Mouse (Mus musculus) forebrain, postnatal 0 days (tissue): Measurements from ENCODE around the gene Hs6st1. TPM values are rescaled to one million over a fixed set of nuclear protein-coding genes. Genes with fewer than 3 reads are reported as not detected.

ENCODE experiments used
- ATAC-seq: fragments of 200-750 bp; cut with Nextera tagmentation; 2 replicates; pipeline ENCODE4 v1.8.0; 2017; ENCODE audit warnings: mild to moderate bottlenecking, moderate library complexity
- DNase-seq: peaks from one replicate; pipeline ENCODE4 v3.0.0-alpha.2; 2015
- H3K27ac ChIP-seq: fragments of 300-500 bp; sonication (generic); 2 replicates; pipeline ENCODE4 v1.5.1; 2014; ENCODE audit warnings: low read depth, mild to moderate bottlenecking, antibody characterized with exemption, low read length, moderate library complexity, mixed read lengths
- H3K27me3 ChIP-seq: fragments of 300-500 bp; sonication (generic); 2 replicates; pipeline ENCODE4 v1.6.1; 2014; ENCODE audit warnings: mild to moderate bottlenecking, low read length, mixed read lengths; ENCODE audit not compliant: insufficient read depth
- H3K36me3 ChIP-seq: fragments of 300-500 bp; sonication (generic); 2 replicates; pipeline ENCODE4 v1.6.1; 2014; ENCODE audit warnings: mild to moderate bottlenecking, moderate library complexity; ENCODE audit not compliant: insufficient read depth
- H3K4me1 ChIP-seq: fragments of 300-500 bp; sonication (generic); 2 replicates; pipeline ENCODE4 v1.6.1; 2014; ENCODE audit warnings: antibody characterized with exemption; ENCODE audit not compliant: insufficient read depth
- H3K4me2 ChIP-seq: fragments of 300-500 bp; sonication (generic); 2 replicates; pipeline ENCODE4 v1.6.1; 2014; ENCODE audit warnings: low read depth, mild to moderate bottlenecking, moderate library complexity
- H3K4me3 ChIP-seq: fragments of 300-500 bp; sonication (generic); 2 replicates; pipeline ENCODE4 v1.5.1; 2014; ENCODE audit warnings: low read depth, low read length, mixed read lengths
- H3K9ac ChIP-seq: fragments of 300-500 bp; sonication (generic); 2 replicates; pipeline ENCODE4 v1.6.1; 2014; ENCODE audit warnings: mild to moderate bottlenecking
- H3K9me3 ChIP-seq: fragments of 300-500 bp; sonication (generic); 2 replicates; pipeline ENCODE4 v1.6.1; 2016; ENCODE audit warnings: low read length
- CTCF ChIP-seq: sonication (generic); IDR thresholded peaks from 2 replicates; pipeline ENCODE4 v1.5.1; 2016; ENCODE audit warnings: antibody characterized with exemption, control low read depth, low read depth
- WGBS: fragments of 180-500 bp; shearing (Covaris S2); extraction: QIAGEN DNeasy Blood & Tissue Kit; methylation state at CpG from one replicate; pipeline ENCODE4 v1.1.7; 2014; 5-methylcytosine and 5-hydroxymethylcytosine counted together
- polyA plus RNA-seq: library from polyadenylated mRNA; unstranded; fragments of >200 nt; fragmentation: Nextera tagmentation; extraction: Ambion mirVana; gene quantifications from 2 replicates; pipeline ENCODE4 v1.2.1, GENCODE M21; 2015
- total RNA-seq: library from RNA; depleted of rRNA; stranded (reverse); fragments of >200 nt; gene quantifications from 2 replicates; pipeline ENCODE4 v1.2.3, GENCODE M21; 2014

Gene Hs6st1
- total and polyA plus RNA-seq, 2 experiments from 2014 or later = 16.6 to 61.1 TPM

DNA sequence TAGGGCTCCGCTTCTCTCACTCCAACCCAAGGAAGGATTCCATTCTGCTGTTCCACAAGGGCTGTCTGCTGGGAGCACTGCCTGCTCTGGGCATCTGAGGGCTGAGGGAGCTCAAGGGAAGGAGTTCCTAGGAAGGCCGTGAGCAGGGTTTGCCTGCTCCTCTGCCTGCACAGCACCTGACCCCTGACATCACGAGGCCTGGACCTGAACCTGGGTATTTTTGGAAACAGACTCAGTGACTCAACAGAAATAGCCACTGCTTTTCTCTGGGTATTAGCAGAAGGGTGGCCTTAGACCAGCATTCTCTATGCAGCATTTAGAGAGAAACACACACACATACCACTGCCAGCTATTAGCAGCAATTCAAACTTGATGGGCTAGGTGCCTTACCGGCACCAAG, 30.2 kb downstream of the Hs6st1 start:
- 95% methylated on average over 4 of the region's 4 CpGs for WGBS
- no peak for ATAC-seq
- H3K9ac ChIP-seq = no peak overlapping the region

DNA sequence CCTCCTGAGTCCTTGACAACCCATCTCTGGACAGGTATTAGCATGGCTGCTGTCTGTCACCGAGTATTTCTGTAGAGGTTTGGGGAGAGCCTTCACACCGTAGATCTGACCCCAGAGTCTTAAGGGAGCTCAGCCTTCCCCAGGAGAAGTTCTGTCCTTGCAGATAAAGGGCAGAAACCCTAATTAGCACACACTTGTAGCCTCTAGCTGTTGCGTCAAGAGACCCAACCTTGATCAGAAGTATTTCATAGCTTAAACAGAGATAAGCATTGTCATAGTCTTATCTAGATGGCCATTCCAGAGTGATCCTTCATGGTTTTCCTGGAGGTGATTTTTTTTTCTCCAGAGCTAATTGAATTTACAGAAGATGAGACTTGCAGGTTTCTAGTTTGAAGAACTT, 32.2 kb downstream of the Hs6st1 start:
- no peak for TF ChIP-seq CTCF

More for the DNA sequence above, 30.2 kb downstream of the Hs6st1 start:
- H3K27me3 ChIP-seq = no peaks in the 10 kb centered on the region
- H3K4me1 ChIP-seq = no peaks in the 10 kb centered on the region
- no peak overlapping the region for H3K4me2 ChIP-seq
- DNase-seq = no peak
- H3K9me3 ChIP-seq = no peaks in the 10 kb centered on the region
- TF ChIP-seq CTCF = no peak
- no peak overlapping the region for H3K4me3 ChIP-seq
- peaks cover 14% of the 10 kb centered on the region for H3K36me3 ChIP-seq
- H3K27ac ChIP-seq = no peak overlapping the region

DNA sequence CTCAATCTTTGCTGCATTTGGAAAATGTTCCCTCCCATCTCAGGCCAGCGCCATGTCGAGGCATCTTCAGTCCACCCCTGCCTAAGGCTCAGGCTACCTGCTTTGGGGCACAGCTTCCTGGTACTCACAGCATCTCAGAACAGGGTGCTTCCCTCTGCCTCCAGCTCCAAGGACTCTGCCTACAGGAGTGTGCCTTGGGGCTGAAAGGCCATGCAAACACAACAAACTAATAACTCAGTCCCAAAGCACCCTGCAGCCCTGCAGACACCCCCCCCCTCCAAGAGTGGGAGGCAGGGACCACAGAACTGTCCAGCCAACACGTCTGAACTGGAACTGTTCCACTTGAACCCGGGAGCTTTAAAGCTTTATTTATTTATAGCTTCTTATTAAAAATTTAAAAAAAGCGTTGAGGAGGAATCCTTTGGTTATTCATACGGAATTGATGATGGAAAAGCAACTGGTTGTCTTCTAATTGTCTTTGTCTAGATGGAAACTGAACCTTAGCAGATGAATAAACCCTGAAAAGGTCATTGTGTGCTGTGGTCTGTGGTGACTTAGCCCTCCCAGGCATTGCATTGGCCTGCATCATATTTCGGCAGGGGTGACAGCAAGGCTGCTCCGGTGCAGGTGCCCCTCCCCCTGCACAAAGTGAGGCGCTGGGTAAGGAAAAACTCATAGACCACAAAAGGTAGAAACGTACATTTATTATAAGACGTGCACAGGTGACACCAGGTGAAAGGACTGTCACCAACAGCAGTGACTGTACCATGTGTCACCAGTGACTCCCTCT, 37.9 kb downstream of the Hs6st1 start:
- WGBS = 94% methylated on average over 11 of the region's 11 CpGs
- no peak for TF ChIP-seq CTCF
- Histone ChIP-seq H3K27me3 (no peaks in the 10 kb centered on the region), H3K4me2 (no peak overlapping the region), H3K4me1 (no peaks in the 10 kb centered on the region), H3K9me3 (no peaks in the 10 kb centered on the region), H3K4me3 (no peak overlapping the region), H3K9ac (no peak overlapping the region), H3K36me3 (peaks cover 35% of the 10 kb centered on the region), H3K27ac (no peak overlapping the region)
- ATAC-seq = no peak
- DNase-seq = no peak

More for the DNA sequence above, 32.2 kb downstream of the Hs6st1 start:
- ATAC-seq (no peak), DNase-seq (no peak)
- Histone ChIP-seq H3K27ac (no peak overlapping the region), H3K27me3 (no peaks in the 10 kb centered on the region), H3K9ac (no peak overlapping the region), H3K4me1 (no peaks in the 10 kb centered on the region), H3K36me3 (peaks cover 26% of the 10 kb centered on the region), H3K4me2 (no peak overlapping the region), H3K9me3 (no peaks in the 10 kb centered on the region), H3K4me3 (no peak overlapping the region)
- WGBS = 93% methylated on average over 3 of the region's 3 CpGs

- H3K4me2 ChIP-seq = no peak overlapping the region
- 81% methylated on average over 4 of the region's 4 CpGs for WGBS
- DNase-seq (no peak), ATAC-seq (no peak)
- H3K9me3 ChIP-seq = no peaks in the 10 kb centered on the region
- no peak overlapping the region for H3K9ac ChIP-seq
- H3K27ac ChIP-seq = no peak overlapping the region
- H3K27me3 ChIP-seq = no peaks in the 10 kb centered on the region
- H3K4me3 ChIP-seq = no peak overlapping the region
- no peak for TF ChIP-seq CTCF
- peaks cover 15% of the 10 kb centered on the region for H3K36me3 ChIP-seq
- H3K4me1 ChIP-seq = no peaks in the 10 kb centered on the region
Observed at GRCm38 (mm10) chr1:36109987-36110386, 41.8 kb downstream of the Hs6st1 start.

- H3K27me3 ChIP-seq = no peaks in the 10 kb centered on the region
- H3K4me1 ChIP-seq = no peaks in the 10 kb centered on the region
- H3K4me2 ChIP-seq = no peak overlapping the region
- H3K36me3 ChIP-seq = no peaks in the 10 kb centered on the region
- TF ChIP-seq CTCF = no peak
- DNase-seq (no peak), ATAC-seq (no peak)
- H3K27ac ChIP-seq = no peak overlapping the region
- no peaks in the 10 kb centered on the region for H3K9me3 ChIP-seq
- 93% methylated on average over 3 of the region's 3 CpGs for WGBS
- H3K4me3 ChIP-seq = no peak overlapping the region
- no peak overlapping the region for H3K9ac ChIP-seq
Observed at GRCm38 (mm10) chr1:36112665-36113064, 44.5 kb downstream of the Hs6st1 start.

DNA sequence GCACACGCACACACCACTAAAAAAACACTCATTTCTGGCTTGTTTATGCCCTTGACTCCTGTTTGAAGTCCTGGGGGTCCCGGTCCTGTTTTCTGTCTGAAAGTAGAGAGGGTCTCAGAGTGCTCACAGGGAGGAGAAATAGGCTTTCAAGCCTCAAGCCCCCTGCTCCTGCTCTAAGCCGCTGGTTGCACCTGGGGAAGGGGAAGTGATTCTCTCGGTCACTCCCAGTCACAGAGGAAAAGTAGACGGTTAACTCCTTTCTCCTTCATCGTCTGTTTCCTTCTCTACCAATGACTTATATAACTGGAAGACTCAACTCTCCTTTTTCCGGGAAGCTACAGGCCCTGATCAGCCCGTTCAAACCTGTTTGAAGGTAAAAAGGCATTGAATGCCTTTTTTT, 45.5 kb downstream of the Hs6st1 start:
- H3K4me1 ChIP-seq = no peaks in the 10 kb centered on the region
- DNase-seq (no peak), ATAC-seq (no peak)
- no peak for TF ChIP-seq CTCF
- H3K9me3 ChIP-seq = no peaks in the 10 kb centered on the region
- no peak overlapping the region for H3K27ac ChIP-seq
- no peaks in the 10 kb centered on the region for H3K36me3 ChIP-seq
- H3K27me3 ChIP-seq = no peaks in the 10 kb centered on the region
- WGBS = 86% methylated on average over 8 of the region's 8 CpGs
- H3K9ac ChIP-seq = no peak overlapping the region
- no peak overlapping the region for H3K4me3 ChIP-seq
- no peak overlapping the region for H3K4me2 ChIP-seq

- H3K36me3 ChIP-seq = no peaks in the 10 kb centered on the region
- no peaks in the 10 kb centered on the region for H3K27me3 ChIP-seq
- no peak for TF ChIP-seq CTCF
- ATAC-seq = no peak
- WGBS = 73% methylated on average over 3 of the region's 3 CpGs
- no peak overlapping the region for H3K4me3 ChIP-seq
- no peaks in the 10 kb centered on the region for H3K9me3 ChIP-seq
- no peak overlapping the region for H3K4me2 ChIP-seq
- no peak overlapping the region for H3K9ac ChIP-seq
- no peak overlapping the region for H3K27ac ChIP-seq
- no peak for DNase-seq
- H3K4me1 ChIP-seq = no peaks in the 10 kb centered on the region
Observed at GRCm38 (mm10) chr1:36114844-36115243, 46.6 kb downstream of the Hs6st1 start.
